Mouse (Mus musculus): ENCODE data around the gene Itgb1bp2. TPM values are rescaled to one million over a fixed set of nuclear protein-coding genes. Genes with fewer than 3 reads are reported as not detected.
"Not testable (repeated sequence)": the region's sequence is repeated elsewhere in the genome, so short reads cannot be mapped to it uniquely, and the experiment has no call there.

Itgb1bp2 gene
- polyA plus RNA-seq, 1 experiment = 0.06 TPM

- Histone ChIP-seq H3K4me1 (ENCODE audit: control insufficient read depth) (peaks cover 20% of the 10 kb centered on the region), H3K9me3 (ENCODE audit: control insufficient read depth, low read length) (peaks cover 4% of the 10 kb centered on the region; the same call in 1 of the 2 replicates), H3K4me3 (replicated peaks) (peak within 1 kb of the TSS; percentile 84), H3K27me3 (ENCODE audit: control insufficient read depth) (no peaks in the 10 kb centered on the region; the same call in 1 of the 2 replicates), H3K36me3 (ENCODE audit: control insufficient read depth) (peaks cover 28% of the 10 kb centered on the region)
- TF ChIP-seq GATA1 (IDR thresholded peaks at IDR 0.05; ENCODE audit: low read length) (peak; percentile 47), TAL1 (IDR thresholded peaks at IDR 0.05; ENCODE audit: low read length) (no peak)
Measured at GRCm38 (mm10) chrX:101429142-101429949, 19.5 kb upstream of the Itgb1bp2 start, which contains the start of gene Nono. Nono (plus strand) TSS chrX:101429318.

GRCm38 (mm10) chrX:101429976-101430375, 18.9 kb upstream of the Itgb1bp2 start:
- TF ChIP-seq GATA1 (IDR thresholded peaks at IDR 0.05; ENCODE audit: low read length) (no peak), TAL1 (IDR thresholded peaks at IDR 0.05; ENCODE audit: low read length) (no peak)
- H3K27me3 ChIP-seq (ENCODE audit: control insufficient read depth) = no peaks in the 10 kb centered on the region; the same call in 1 of the 2 replicates
- H3K36me3 ChIP-seq (ENCODE audit: control insufficient read depth) = peaks cover 33% of the 10 kb centered on the region
- peaks cover 20% of the 10 kb centered on the region for H3K4me1 ChIP-seq (ENCODE audit: control insufficient read depth)
- peaks cover 4% of the 10 kb centered on the region; the same call in 1 of the 2 replicates for H3K9me3 ChIP-seq (ENCODE audit: control insufficient read depth, low read length)
- H3K4me3 ChIP-seq (replicated peaks) = peak overlapping the region; percentile 84

GRCm38 (mm10) chrX:101451147-101451546, 2.3 kb downstream of the Itgb1bp2 start:
- TF ChIP-seq GATA1 (IDR thresholded peaks at IDR 0.05; ENCODE audit: low read length) = no peak
- no peak for TF ChIP-seq TAL1 (IDR thresholded peaks at IDR 0.05; ENCODE audit: low read length)
- Histone ChIP-seq H3K4me1 (ENCODE audit: control insufficient read depth) (no peaks in the 10 kb centered on the region), H3K9me3 (ENCODE audit: control insufficient read depth, low read length) (no peaks in the 10 kb centered on the region), H3K27me3 (ENCODE audit: control insufficient read depth) (no peaks in the 10 kb centered on the region), H3K36me3 (ENCODE audit: control insufficient read depth) (peaks cover 81% of the 10 kb centered on the region), H3K4me3 (replicated peaks) (no peak overlapping the region)

- peaks cover 77% of the 10 kb centered on the region for H3K36me3 ChIP-seq (ENCODE audit: control insufficient read depth)
- TF ChIP-seq GATA1 (IDR thresholded peaks at IDR 0.05; ENCODE audit: low read length) (no peak), TAL1 (IDR thresholded peaks at IDR 0.05; ENCODE audit: low read length) (no peak)
- no peaks in the 10 kb centered on the region for H3K9me3 ChIP-seq (ENCODE audit: control insufficient read depth, low read length)
Measured at GRCm38 (mm10) chrX:101451591-101451990, 2.7 kb downstream of the Itgb1bp2 start.

GRCm38 (mm10) chrX:101472202-101472601, 23.3 kb downstream of the Itgb1bp2 start:
- no peak overlapping the region for H3K4me3 ChIP-seq (replicated peaks)
- TF ChIP-seq TAL1 (IDR thresholded peaks at IDR 0.05; ENCODE audit: low read length) = no peak
- no peak for TF ChIP-seq GATA1 (IDR thresholded peaks at IDR 0.05; ENCODE audit: low read length)
- peaks cover 37% of the 10 kb centered on the region for H3K36me3 ChIP-seq (ENCODE audit: control insufficient read depth)
- H3K27me3 ChIP-seq (ENCODE audit: control insufficient read depth) = no peaks in the 10 kb centered on the region
- H3K4me1 ChIP-seq (ENCODE audit: control insufficient read depth) = no peaks in the 10 kb centered on the region
- no peaks in the 10 kb centered on the region for H3K9me3 ChIP-seq (ENCODE audit: control insufficient read depth, low read length)

More at GRCm38 (mm10) chrX:101451591-101451990, 2.7 kb downstream of the Itgb1bp2 start:
- Histone ChIP-seq H3K27me3 (ENCODE audit: control insufficient read depth) (no peaks in the 10 kb centered on the region), H3K4me1 (ENCODE audit: control insufficient read depth) (no peaks in the 10 kb centered on the region), H3K4me3 (replicated peaks) (no peak overlapping the region)

GRCm38 (mm10) chrX:101481604-101482350, 32.9 kb downstream of the Itgb1bp2 start:
- H3K4me1 ChIP-seq (ENCODE audit: control insufficient read depth) = no peaks in the 10 kb centered on the region
- H3K36me3 ChIP-seq (ENCODE audit: control insufficient read depth) = peaks cover 14% of the 10 kb centered on the region
- TF ChIP-seq TAL1 (IDR thresholded peaks at IDR 0.05; ENCODE audit: low read length) = no peak
- no peak for TF ChIP-seq GATA1 (IDR thresholded peaks at IDR 0.05; ENCODE audit: low read length)
- no peak overlapping the region for H3K4me3 ChIP-seq (replicated peaks)
- no peaks in the 10 kb centered on the region for H3K9me3 ChIP-seq (ENCODE audit: control insufficient read depth, low read length)
- no peaks in the 10 kb centered on the region for H3K27me3 ChIP-seq (ENCODE audit: control insufficient read depth)

- not testable (repeated sequence) for H3K4me1 ChIP-seq (ENCODE audit: control insufficient read depth); H3K36me3 ChIP-seq (ENCODE audit: control insufficient read depth); H3K4me3 ChIP-seq (replicated peaks); H3K9me3 ChIP-seq (ENCODE audit: control insufficient read depth, low read length); H3K27me3 ChIP-seq (ENCODE audit: control insufficient read depth)
Measured at GRCm38 (mm10) chrX:101486487-101487152, 37.7 kb downstream of the Itgb1bp2 start.

Other genes starting within 250 kb of the Itgb1bp2 start
- gene Snx12, start 226.5 kb upstream of the Itgb1bp2 start, polyA plus RNA-seq (2012) = 1.8 and 1.9 TPM in 2 replicates
- gene Foxo4, start 194.6 kb upstream of the Itgb1bp2 start, polyA plus RNA-seq (2012) = 12.1 and 14.7 TPM in 2 replicates
- not detected in 2 replicates for gene Gm614, start 185.1 kb upstream of the Itgb1bp2 start, polyA plus RNA-seq (2012)
- 0.19 and 0.46 TPM in 2 replicates for gene Il2rg, start 180.8 kb upstream of the Itgb1bp2 start, polyA plus RNA-seq (2012)
- not detected in 2 replicates for gene Gm20489, start 180.1 kb upstream of the Itgb1bp2 start, polyA plus RNA-seq (2012)
- 27.4 and 30.3 TPM in 2 replicates for gene Med12, start 175.1 kb upstream of the Itgb1bp2 start, polyA plus RNA-seq (2012)
- gene Nlgn3, start 149.9 kb upstream of the Itgb1bp2 start, polyA plus RNA-seq (2012) = 0.02 TPM in 1 of 2 replicates, not detected in the other
- 0.09 and 0.13 TPM in 2 replicates for gene Gjb1, start 72.7 kb upstream of the Itgb1bp2 start, polyA plus RNA-seq (2012)
- gene Zmym3, start 28.2 kb upstream of the Itgb1bp2 start, polyA plus RNA-seq (2012) = 0.13 and 0.71 TPM in 2 replicates
- 1.7 and 2.5 TPM in 2 replicates for gene Nono, start 19.8 kb upstream of the Itgb1bp2 start, polyA plus RNA-seq (2012)
- gene Taf1, start 83.6 kb downstream of the Itgb1bp2 start, polyA plus RNA-seq (2012) = 0.39 and 0.65 TPM in 2 replicates
- gene Ogt, start 191.0 kb downstream of the Itgb1bp2 start, polyA plus RNA-seq (2012) = 0.14 and 0.38 TPM in 2 replicates

Measured in erythroblast, embryonic 14.5 days (primary cell).